Mouse (Mus musculus): ENCODE measurements around the gene Sergef.

Sergef gene

GRCm38 (mm10) chr7:46404756-46405155 lies 234.9 kb downstream of the Sergef start:
- DNase-seq (ENCODE audit: low spot score in 2 of 2) = no peak

- DNase-seq (ENCODE audit: low spot score in 2 of 2) = no peak
These were observed 235.8 kb downstream of the Sergef start for GRCm38 (mm10) chr7:46403616-46404485.

GRCm38 (mm10) chr7:46401371-46402180 lies 238.0 kb downstream of the Sergef start:
- no peak for DNase-seq (ENCODE audit: low spot score in 2 of 2)

- DNase-seq (ENCODE audit: low spot score in 2 of 2) = no peak
These were observed 239.3 kb downstream of the Sergef start for GRCm38 (mm10) chr7:46400346-46400745.

GRCm38 (mm10) chr7:46399676-46400075 lies 239.9 kb downstream of the Sergef start:
- no peak for DNase-seq (ENCODE audit: low spot score in 2 of 2)

GRCm38 (mm10) chr7:46398612-46399011 lies 241.0 kb downstream of the Sergef start:
- no peak for DNase-seq (ENCODE audit: low spot score in 2 of 2)

GRCm38 (mm10) chr7:46397732-46398333 lies 241.8 kb downstream of the Sergef start:
- peak in 1 of 2 experiments; percentile 70 for DNase-seq (ENCODE audit: low spot score in 2 of 2)

- DNase-seq (ENCODE audit: low spot score in 2 of 2) = peak in 1 of 2 experiments; percentile 64
These were observed 242.5 kb downstream of the Sergef start for GRCm38 (mm10) chr7:46396928-46397731.

GRCm38 (mm10) chr7:46396231-46396927 lies 243.2 kb downstream of the Sergef start, which contains the start of gene Kcnc1:
Gene Kcnc1 (plus strand): TSS chr7:46396497.
- DNase-seq (ENCODE audit: low spot score in 2 of 2) = peak in 1 of 2 experiments; percentile 52

GRCm38 (mm10) chr7:46395571-46395970 lies 244.0 kb downstream of the Sergef start:
- DNase-seq (ENCODE audit: low spot score in 2 of 2) = no peak

GRCm38 (mm10) chr7:46394933-46395332 lies 244.7 kb downstream of the Sergef start:
- DNase-seq (ENCODE audit: low spot score in 2 of 2) = no peak

- DNase-seq (ENCODE audit: low spot score in 2 of 2) = no peak
These were observed 245.7 kb downstream of the Sergef start for GRCm38 (mm10) chr7:46393718-46394511.
